ENCODE assay signal across 7 mouse cellular contexts in genomic region chr1:167349206-167349605, GRCm38 (mm10). TPM values are rescaled to one million over a fixed set of nuclear protein-coding genes. Genes with fewer than 3 reads are reported as not detected.
DNase-seq lines count a peak whose midpoint lies in the region; ATAC-seq and TF ChIP-seq lines count a peak whose summit lies in the region.
"Not testable (repeated sequence)": the region's sequence is repeated elsewhere in the genome, so short reads cannot be mapped to it uniquely, and the experiment has no call there.

No protein-coding gene starts in this region.

- H3K4me3 ChIP-seq in MEL (ENCODE audit: control insufficient read depth in 1 of 2, insufficient read depth in 1 of 2, low read depth in 2 of 2, low read length in 2 of 2): peak overlapping the region in 1 of 2 experiments; percentile 82; a peak in 2 of 4 replicates
- H3K4me3 ChIP-seq in heart, embryonic 12.5 days; hindbrain, embryonic 15.5 days; limb, embryonic 12.5 days (replicated peaks); liver, postnatal 0 days (ENCODE audit: low read depth, low read length); stomach, embryonic 14.5 days (ENCODE audit: low read depth, low read length): not testable (repeated sequence)

- WGBS in heart, embryonic 12.5 days: 50% methylated on average over 3 of the region's 3 CpGs
- 66% methylated on average over 3 of the region's 3 CpGs for WGBS in hindbrain, embryonic 15.5 days
- WGBS in limb, embryonic 12.5 days: 81% methylated on average over 3 of the region's 3 CpGs
- WGBS in liver, postnatal 0 days (ENCODE audit: insufficient replicate concordance): 39% methylated on average over 3 of the region's 3 CpGs
- WGBS in stomach, embryonic 14.5 days: 63% methylated on average over 3 of the region's 3 CpGs

- peak overlapping the region; percentile 92; the same call in 1 of the 2 replicates for H3K4me2 ChIP-seq in heart, embryonic 12.5 days
- peak overlapping the region; percentile 69; the same call in 1 of the 2 replicates for H3K4me2 ChIP-seq in hindbrain, embryonic 15.5 days
- H3K4me2 ChIP-seq in limb, embryonic 12.5 days: 0 out of 2 replicates have a peak overlapping the region, but pooled peaks have one; percentile 86
- H3K4me2 ChIP-seq in liver, postnatal 0 days (ENCODE audit: low read depth, low read length): peak overlapping the region; percentile 98; the same call in 1 of the 2 replicates
- H3K4me2 ChIP-seq in stomach, embryonic 14.5 days (replicated peaks; ENCODE audit: low read depth, low read length): peak overlapping the region; percentile 58; the same call in 1 of the 2 replicates

- not testable (repeated sequence) for ATAC-seq in heart, embryonic 12.5 days (ENCODE audit: insufficient number of reproducible peaks, low FRiP score); hindbrain, embryonic 15.5 days (ENCODE audit: low FRiP score, low read depth); limb, embryonic 12.5 days (ENCODE audit: insufficient number of reproducible peaks, insufficient read depth, low FRiP score, low TSS enrichment, low read depth); liver, postnatal 0 days; stomach, embryonic 14.5 days (ENCODE audit: insufficient number of reproducible peaks, insufficient read depth, low FRiP score, low read depth)

- not testable (repeated sequence) for TF ChIP-seq EP300 in MEL (IDR thresholded peaks at IDR 0.05; ENCODE audit: low read depth in 1 of 2, low read length in 2 of 2); liver, postnatal 0 days (IDR thresholded peaks at IDR 0.05; ENCODE audit: low read depth)

- H3K27ac ChIP-seq in MEL (ENCODE audit: control insufficient read depth, low read depth, low read length); heart, embryonic 12.5 days (ENCODE audit: poor library complexity, severe bottlenecking); limb, embryonic 12.5 days; stomach, embryonic 14.5 days (ENCODE audit: low read length): not testable (repeated sequence)
- peak overlapping the region; percentile 88; the same call in 1 of the 2 replicates for H3K27ac ChIP-seq in hindbrain, embryonic 15.5 days (replicated peaks)
- peak overlapping the region; percentile 95 for H3K27ac ChIP-seq in liver, postnatal 0 days (ENCODE audit: low read depth)

- DNase-seq in MEL (ENCODE audit: low read depth, low spot score): peak; percentile 37
- DNase-seq in cerebellum, adult 9-10 months: peak; percentile 38
- DNase-seq in liver, postnatal 0 days: not testable (repeated sequence)

- not testable (repeated sequence) for TF ChIP-seq CTCF in MEL (IDR thresholded peaks at IDR 0.05 in 2 of 3, conservative IDR thresholded peaks at IDR 0.05 in 1 of 3; ENCODE audit: control insufficient read depth in 1 of 3, insufficient read depth in 1 of 3, low read depth in 2 of 3, low read length in 3 of 3, poor library complexity in 1 of 3, severe bottlenecking in 1 of 3)
- 0 out of 2 replicates have a peak, but pooled peaks have one; percentile 3 for TF ChIP-seq CTCF in liver, postnatal 0 days (IDR thresholded peaks at IDR 0.05; ENCODE audit: low read depth)

- not testable (repeated sequence) for TF ChIP-seq RAD21 in MEL (IDR thresholded peaks at IDR 0.05; ENCODE audit: low read depth, low read length)

- H3K4me1 ChIP-seq in MEL (ENCODE audit: control insufficient read depth in 1 of 2, insufficient read depth in 2 of 2, low read length in 2 of 2); hindbrain, embryonic 15.5 days (replicated peaks); limb, embryonic 12.5 days (replicated peaks); stomach, embryonic 14.5 days (ENCODE audit: control insufficient read depth, insufficient read depth, low read length): not testable (repeated sequence)
- H3K4me1 ChIP-seq in heart, embryonic 12.5 days (replicated peaks): peaks cover 10% of the 10 kb centered on the region
- peaks cover 13% of the 10 kb centered on the region for H3K4me1 ChIP-seq in liver, postnatal 0 days (ENCODE audit: insufficient read depth)

- not testable (repeated sequence) for H3K27me3 ChIP-seq in MEL (ENCODE audit: control insufficient read depth in 1 of 2, insufficient read depth in 2 of 2, low read length in 2 of 2); heart, embryonic 12.5 days (replicated peaks); hindbrain, embryonic 15.5 days; limb, embryonic 12.5 days; liver, postnatal 0 days (ENCODE audit: insufficient read depth, low read length); stomach, embryonic 14.5 days (ENCODE audit: control insufficient read depth, insufficient read depth, low read length)

- not testable (repeated sequence) for H3K9me3 ChIP-seq in MEL (replicated peaks; ENCODE audit: insufficient read depth, low read length); heart, embryonic 12.5 days (replicated peaks); hindbrain, embryonic 15.5 days; limb, embryonic 12.5 days; liver, postnatal 0 days (ENCODE audit: low read length); stomach, embryonic 14.5 days (ENCODE audit: control insufficient read depth, low read depth, low read length)

- peaks cover 0 to 17% of the 10 kb centered on the region in 2 experiments; a peak in 2 of 4 replicates for H3K36me3 ChIP-seq in MEL (ENCODE audit: control insufficient read depth in 1 of 2, insufficient read depth in 2 of 2, low read length in 2 of 2)
- H3K36me3 ChIP-seq in heart, embryonic 12.5 days; hindbrain, embryonic 15.5 days; limb, embryonic 12.5 days; liver, postnatal 0 days (replicated peaks; ENCODE audit: insufficient read depth, low read length); stomach, embryonic 14.5 days (ENCODE audit: control insufficient read depth, insufficient read depth, low read length): not testable (repeated sequence)

- not testable (repeated sequence) for H3K9ac ChIP-seq in MEL (ENCODE audit: control insufficient read depth, low read depth, low read length, poor library complexity, severe bottlenecking); heart, embryonic 12.5 days; hindbrain, embryonic 15.5 days; limb, embryonic 12.5 days (replicated peaks); liver, postnatal 0 days (replicated peaks); stomach, embryonic 14.5 days (replicated peaks; ENCODE audit: low read depth, low read length)

- peaks cover 12% of the 10 kb centered on the region for H3K79me2 ChIP-seq in MEL (ENCODE audit: control insufficient read depth, insufficient read depth, low read length, poor library complexity)

- not testable (repeated sequence) for TF ChIP-seq POLR2A in MEL (IDR thresholded peaks at IDR 0.05; ENCODE audit: control insufficient read depth in 1 of 2, insufficient read depth in 1 of 2, low read depth in 1 of 2, low read length in 2 of 2, poor library complexity in 1 of 2)

RNA-seq across cellular contexts. Expression of gene Aldh9a1, which starts 0.6 kb away (rescaled TPM):
- 14.3 and 16.2 TPM in 2 replicates for total RNA-seq in MEL (2012; rRNA removed)
- 10 to 100 TPM in 1 of 2 experiments, not detected in 1; 78.2 TPM for polyA plus RNA-seq in MEL (2012; ENCODE audit: insufficient read depth in 1 of 2, insufficient read length in 2 of 2, low read depth in 1 of 2, low replicate concordance in 2 of 2, missing spikeins in 1 of 2)
- 27.1 and 27.6 TPM in 2 replicates for polyA plus RNA-seq in heart, embryonic 12.5 days (2016; fragmentation: Nextera tagmentation; extraction: Ambion mirVana)
- 34.9 and 39.7 TPM in 2 replicates for polyA plus RNA-seq in hindbrain, embryonic 15.5 days (2015; fragmentation: Nextera tagmentation; extraction: Ambion mirVana)
- polyA plus RNA-seq in limb, embryonic 12.5 days (2016; fragmentation: Nextera tagmentation; extraction: Ambion mirVana): 42.3 and 43.9 TPM in 2 replicates
- 76.4 and 80.8 TPM in 2 replicates for polyA plus RNA-seq in liver, postnatal 0 days (2015; fragmentation: Nextera tagmentation; extraction: Ambion mirVana)
- 53.2 and 54.2 TPM in 2 replicates for polyA plus RNA-seq in stomach, embryonic 14.5 days (2014; fragmentation: Nextera tagmentation; extraction: Ambion mirVana)

RNA-seq across cellular contexts. Expression of gene Tmco1, which starts 41.0 kb away (rescaled TPM):
- 126 and 128 TPM in 2 replicates for total RNA-seq in MEL (2012; rRNA removed)
- polyA plus RNA-seq in MEL (2012; ENCODE audit: insufficient read depth in 1 of 2, insufficient read length in 2 of 2, low read depth in 1 of 2, low replicate concordance in 2 of 2, missing spikeins in 1 of 2): 100 to 1,000 TPM in 1 of 2 experiments, not detected in 1; 110 TPM
- 79.7 and 83.1 TPM in 2 replicates for polyA plus RNA-seq in heart, embryonic 12.5 days (2016; fragmentation: Nextera tagmentation; extraction: Ambion mirVana)
- polyA plus RNA-seq in hindbrain, embryonic 15.5 days (2015; fragmentation: Nextera tagmentation; extraction: Ambion mirVana): 68.3 and 69.8 TPM in 2 replicates
- 63.5 and 64.4 TPM in 2 replicates for polyA plus RNA-seq in limb, embryonic 12.5 days (2016; fragmentation: Nextera tagmentation; extraction: Ambion mirVana)
- 54.6 and 57.6 TPM in 2 replicates for polyA plus RNA-seq in liver, postnatal 0 days (2015; fragmentation: Nextera tagmentation; extraction: Ambion mirVana)
- 87.1 and 90.2 TPM in 2 replicates for polyA plus RNA-seq in stomach, embryonic 14.5 days (2014; fragmentation: Nextera tagmentation; extraction: Ambion mirVana)

RNA-seq across cellular contexts. Expression of gene Mgst3, which starts 44.4 kb away (rescaled TPM):
- total RNA-seq in MEL (2012; rRNA removed): 16.5 and 17.0 TPM in 2 replicates
- 10 to 100 TPM in 1 of 2 experiments, not detected in 1; 33.2 TPM for polyA plus RNA-seq in MEL (2012; ENCODE audit: insufficient read depth in 1 of 2, insufficient read length in 2 of 2, low read depth in 1 of 2, low replicate concordance in 2 of 2, missing spikeins in 1 of 2)
- 108 TPM in 2 replicates for polyA plus RNA-seq in heart, embryonic 12.5 days (2016; fragmentation: Nextera tagmentation; extraction: Ambion mirVana)
- polyA plus RNA-seq in hindbrain, embryonic 15.5 days (2015; fragmentation: Nextera tagmentation; extraction: Ambion mirVana): 172 and 178 TPM in 2 replicates
- 33.8 and 35.5 TPM in 2 replicates for polyA plus RNA-seq in limb, embryonic 12.5 days (2016; fragmentation: Nextera tagmentation; extraction: Ambion mirVana)
- polyA plus RNA-seq in liver, postnatal 0 days (2015; fragmentation: Nextera tagmentation; extraction: Ambion mirVana): 161 and 163 TPM in 2 replicates
- polyA plus RNA-seq in stomach, embryonic 14.5 days (2014; fragmentation: Nextera tagmentation; extraction: Ambion mirVana): 144 and 153 TPM in 2 replicates
